Mouse (Mus musculus) lung, postnatal 0 days (tissue): Measurements from ENCODE around the gene Ccno.

Experiments used
- CTCF ChIP-seq: IDR thresholded peaks from 2 replicates; pipeline ENCODE4 v1.5.1; 2016; ENCODE audit warnings: antibody characterized with exemption, mild to moderate bottlenecking
- EP300 ChIP-seq: IDR thresholded peaks from 2 replicates; pipeline ENCODE4 v1.6.1; 2016; ENCODE audit warnings: antibody characterized with exemption, mild to moderate bottlenecking, control low read depth

- no peak for TF ChIP-seq CTCF
- TF ChIP-seq EP300 = no peak
Observed at GRCm38 (mm10) chr13:112998427-112999201, 11.0 kb downstream of the Ccno start.
